Mouse (Mus musculus) forebrain, embryonic 11.5 days (tissue): Measurements from ENCODE around the gene Lsm7. TPM values are rescaled to one million over a fixed set of nuclear protein-coding genes. Genes with fewer than 3 reads are reported as not detected.
A peak's percentile ranks its signal among the peaks of the same experiment; 100 is the strongest.

Source experiments
- ATAC-seq: fragments of 200-750 bp; cut with Nextera tagmentation; replicated peaks from 2 replicates; pipeline ENCODE4 v1.8.0; 2017; ENCODE audit warnings: moderate TSS enrichment; ENCODE audit not compliant: low FRiP score
- DNase-seq: peaks from one replicate; pipeline ENCODE4 v3.0.0-alpha.2; 2017; ENCODE audit warnings: low spot score
- H3K27ac ChIP-seq: fragments of 300-500 bp; sonication (generic); 2 replicates; pipeline ENCODE4 v1.5.1; 2014; ENCODE audit warnings: low read depth, low read length
- H3K27me3 ChIP-seq: fragments of 300-500 bp; sonication (generic); 2 replicates; pipeline ENCODE4 v1.6.1; 2014; ENCODE audit warnings: mild to moderate bottlenecking, low read length, mixed read lengths; ENCODE audit not compliant: control insufficient read depth, insufficient read depth
- H3K36me3 ChIP-seq: fragments of 300-500 bp; sonication (generic); 2 replicates; pipeline ENCODE4 v1.6.1; 2014; ENCODE audit warnings: mild to moderate bottlenecking, low read length, moderate library complexity, mixed read lengths; ENCODE audit not compliant: control insufficient read depth, insufficient read depth
- H3K4me1 ChIP-seq: fragments of 300-500 bp; sonication (generic); replicated peaks from 2 replicates; pipeline ENCODE4 v1.6.1; 2014; ENCODE audit warnings: low read length, mixed read lengths; ENCODE audit not compliant: control insufficient read depth, insufficient read depth
- H3K4me2 ChIP-seq: fragments of 300-500 bp; sonication (generic); 2 replicates; pipeline ENCODE4 v1.6.1; 2014; ENCODE audit warnings: low read depth, mild to moderate bottlenecking, low read length, moderate library complexity, mixed read lengths; ENCODE audit not compliant: severe bottlenecking
- H3K4me3 ChIP-seq: fragments of 300-500 bp; sonication (generic); 2 replicates; pipeline ENCODE4 v1.5.1; 2014; ENCODE audit warnings: low read depth, low read length
- H3K9ac ChIP-seq: fragments of 300-500 bp; sonication (generic); 2 replicates; pipeline ENCODE4 v1.6.1; 2014; ENCODE audit warnings: low read length
- H3K9me3 ChIP-seq: fragments of 300-500 bp; sonication (generic); 2 replicates; pipeline ENCODE4 v1.6.1; 2016; ENCODE audit warnings: low read length, mixed read lengths; ENCODE audit not compliant: control insufficient read depth
- WGBS: fragments of 180-500 bp; shearing (Covaris S2); extraction: QIAGEN DNeasy Blood & Tissue Kit; methylation state at CpG from one replicate; pipeline ENCODE4 v1.1.7; 2014; 5-methylcytosine and 5-hydroxymethylcytosine counted together
- polyA plus RNA-seq: library from polyadenylated mRNA; unstranded; fragments of >200 nt; fragmentation: Nextera tagmentation; extraction: Ambion mirVana; gene quantifications from 2 replicates; pipeline ENCODE4 v1.2.1, GENCODE M21; 2014

The Lsm7 gene
- polyA plus RNA-seq, 1 experiment from 2014 or later = 308 TPM

DNA sequence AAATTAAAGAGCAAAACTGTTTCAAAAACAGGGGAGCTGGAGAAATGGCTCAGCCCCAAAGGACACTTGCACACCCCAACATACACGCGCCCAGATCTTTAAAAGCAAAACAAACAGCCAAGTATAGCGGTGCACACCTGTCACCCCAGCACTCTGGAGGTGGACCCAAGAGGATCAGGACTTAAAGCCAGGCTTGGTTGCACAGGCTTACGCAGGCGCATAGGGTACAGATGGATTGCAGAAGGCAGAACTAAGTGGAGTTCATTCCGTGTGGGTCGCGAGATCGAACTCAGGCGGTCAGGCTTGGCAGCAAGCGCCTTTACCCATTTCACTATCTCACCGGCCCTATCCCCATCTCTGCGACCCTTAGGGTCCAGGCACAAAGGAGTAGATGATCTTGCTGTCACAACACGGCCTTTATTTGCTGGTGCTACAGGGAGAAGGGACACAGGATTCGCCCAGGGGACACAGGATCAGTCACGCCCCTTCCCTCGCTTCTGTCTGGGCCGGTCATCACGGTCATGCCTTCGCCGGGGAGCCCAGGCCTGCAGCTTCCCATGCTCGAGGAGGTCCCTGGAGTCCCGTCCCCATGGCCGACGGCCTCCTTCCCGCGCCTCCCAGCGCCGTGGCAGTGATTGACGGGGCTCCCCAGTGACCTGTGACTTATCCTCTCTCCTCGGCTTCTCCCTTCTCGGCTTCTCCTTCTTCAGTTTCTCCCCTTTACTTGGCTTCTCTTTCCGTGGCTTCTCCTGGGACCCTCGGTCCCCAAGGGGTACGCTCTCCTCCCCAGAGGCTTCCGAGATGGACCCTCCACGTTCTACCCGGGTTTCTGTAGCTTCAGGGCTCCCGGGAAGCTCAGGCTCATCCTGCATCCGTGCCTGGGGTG is 46.7 kb downstream of the Lsm7 start:
- H3K9ac ChIP-seq = no peak overlapping the region; the same call in 1 of the 2 replicates
- H3K9me3 ChIP-seq = no peaks in the 10 kb centered on the region
- DNase-seq (no peak), ATAC-seq (no peak)
- H3K4me2 ChIP-seq = peak overlapping the region; percentile 34; the same call in 1 of the 2 replicates
- no peak overlapping the region for H3K4me3 ChIP-seq
- WGBS = 15% methylated on average over 39 of the region's 40 CpGs
- peaks cover 30% of the 10 kb centered on the region for H3K27me3 ChIP-seq
- peaks cover 3% of the 10 kb centered on the region for H3K36me3 ChIP-seq
- H3K4me1 ChIP-seq = peaks cover 23% of the 10 kb centered on the region
- no peak overlapping the region for H3K27ac ChIP-seq

- ATAC-seq (peak; percentile 82), DNase-seq (peak; percentile 84)
- H3K36me3 ChIP-seq = peaks cover 15% of the 10 kb centered on the region
- H3K27me3 ChIP-seq = peaks cover 30% of the 10 kb centered on the region
- 0 out of 2 replicates have a peak overlapping the region, but pooled peaks have one; percentile 25 for H3K27ac ChIP-seq
- H3K9ac ChIP-seq = peak overlapping the region; percentile 59
- WGBS = 2% methylated on average over 58 of the region's 58 CpGs
- peak overlapping the region; percentile 95 for H3K4me2 ChIP-seq
- H3K4me3 ChIP-seq = peak overlapping the region; percentile 42
- no peaks in the 10 kb centered on the region for H3K9me3 ChIP-seq
- peaks cover 23% of the 10 kb centered on the region for H3K4me1 ChIP-seq
Measured at GRCm38 (mm10) chr10:80807057-80807627, 47.9 kb downstream of the Lsm7 start.

GRCm38 (mm10) chr10:80806341-80807056 is 48.5 kb downstream of the Lsm7 start:
- peaks cover 15% of the 10 kb centered on the region for H3K36me3 ChIP-seq
- peak overlapping the region; percentile 42 for H3K4me3 ChIP-seq
- H3K4me2 ChIP-seq = peak overlapping the region; percentile 95
- peaks cover 30% of the 10 kb centered on the region for H3K27me3 ChIP-seq
- WGBS = 40% methylated on average over 34 of the region's 34 CpGs
- no peak for DNase-seq
- ATAC-seq = no peak; the same call in 1 of the 2 replicates
- H3K4me1 ChIP-seq = peaks cover 23% of the 10 kb centered on the region
- no peaks in the 10 kb centered on the region for H3K9me3 ChIP-seq
- H3K9ac ChIP-seq = peak overlapping the region; percentile 59
- no peak overlapping the region for H3K27ac ChIP-seq

- peaks cover 23% of the 10 kb centered on the region for H3K4me1 ChIP-seq
- H3K27me3 ChIP-seq = peaks cover 30% of the 10 kb centered on the region
- peak; percentile 44; the same call in 1 of the 2 replicates for ATAC-seq
Measured at GRCm38 (mm10) chr10:80805925-80806324, 49.1 kb downstream of the Lsm7 start.

DNA sequence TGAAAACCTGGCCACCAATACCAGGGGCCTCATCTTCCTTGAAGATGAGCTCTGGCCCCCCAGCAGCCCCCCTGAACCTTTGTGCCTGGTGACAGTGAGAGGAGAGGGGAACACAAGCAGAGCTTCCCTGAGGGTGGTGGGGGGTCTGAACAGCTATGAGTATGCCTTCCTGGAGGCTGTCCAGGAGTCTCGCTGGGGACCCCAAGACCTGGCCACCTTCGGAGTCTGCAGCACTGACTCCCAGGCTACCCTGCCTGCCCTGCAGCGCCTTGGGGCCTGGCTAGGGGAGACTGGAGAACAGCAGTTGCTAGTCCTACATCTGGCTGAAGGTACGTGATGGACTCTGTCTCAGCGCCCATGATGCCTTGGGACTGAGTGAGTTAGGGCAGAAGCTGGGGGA is 49.7 kb downstream of the Lsm7 start:
- no peak overlapping the region for H3K27ac ChIP-seq
- DNase-seq = no peak
- WGBS = 83% methylated on average over 5 of the region's 5 CpGs
- no peak overlapping the region for H3K9ac ChIP-seq
- H3K4me3 ChIP-seq = no peak overlapping the region
- H3K27me3 ChIP-seq = peaks cover 26% of the 10 kb centered on the region
- ATAC-seq = no peak
- H3K9me3 ChIP-seq = no peaks in the 10 kb centered on the region
- H3K36me3 ChIP-seq = peaks cover 15% of the 10 kb centered on the region
- peaks cover 23% of the 10 kb centered on the region for H3K4me1 ChIP-seq
- H3K4me2 ChIP-seq = no peak overlapping the region

More at GRCm38 (mm10) chr10:80805925-80806324, 49.1 kb downstream of the Lsm7 start:
- no peak overlapping the region for H3K9ac ChIP-seq
- WGBS = 11% methylated on average over 3 of the region's 3 CpGs
- no peak overlapping the region for H3K4me2 ChIP-seq
- no peak overlapping the region for H3K4me3 ChIP-seq
- peaks cover 15% of the 10 kb centered on the region for H3K36me3 ChIP-seq
- no peaks in the 10 kb centered on the region for H3K9me3 ChIP-seq
- no peak overlapping the region for H3K27ac ChIP-seq
- DNase-seq = peak; percentile 89

GRCm38 (mm10) chr10:80804916-80805315 is 50.1 kb downstream of the Lsm7 start, which contains the start of gene Amh:
Amh (plus strand) TSS chr10:80805243.
- Histone ChIP-seq H3K9ac (no peak within 1 kb of the TSS), H3K36me3 (peaks cover 15% of the 10 kb centered on the region), H3K4me2 (no peak within 1 kb of the TSS), H3K9me3 (no peaks in the 10 kb centered on the region), H3K27me3 (peaks cover 24% of the 10 kb centered on the region), H3K27ac (no peak within 1 kb of the TSS), H3K4me3 (no peak within 1 kb of the TSS), H3K4me1 (peaks cover 25% of the 10 kb centered on the region)
- WGBS = 69% methylated on average over 6 of the region's 6 CpGs
- no peak for ATAC-seq
- DNase-seq = no peak

DNA sequence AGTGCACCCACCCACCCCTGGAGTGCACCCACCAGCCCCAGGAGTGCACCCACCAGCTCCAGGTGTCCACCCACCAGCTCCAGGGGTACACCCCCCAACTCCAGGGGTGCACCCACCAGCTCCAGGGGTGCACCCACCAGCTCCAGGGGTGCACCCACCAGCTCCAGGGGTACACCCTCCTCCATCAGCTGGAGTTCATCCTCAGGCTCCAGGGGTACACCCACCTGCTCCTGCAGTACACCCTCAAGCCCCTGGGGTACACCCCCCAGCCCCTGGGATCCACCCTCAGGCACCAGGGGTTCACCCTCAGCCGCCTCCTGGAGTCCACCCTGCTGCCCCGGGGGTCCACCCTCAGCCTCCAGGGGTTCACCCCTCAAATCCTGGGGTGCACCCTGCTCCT is 50.7 kb downstream of the Lsm7 start:
- peaks cover 29% of the 10 kb centered on the region for H3K4me1 ChIP-seq
- no peak overlapping the region for H3K4me2 ChIP-seq
- WGBS = 100% methylated on average over 2 of the region's 2 CpGs
- no peaks in the 10 kb centered on the region for H3K9me3 ChIP-seq
- H3K27ac ChIP-seq = no peak overlapping the region
- DNase-seq = no peak
- no peak overlapping the region for H3K9ac ChIP-seq
- H3K4me3 ChIP-seq = no peak overlapping the region
- peaks cover 15% of the 10 kb centered on the region for H3K36me3 ChIP-seq
- no peak for ATAC-seq
- H3K27me3 ChIP-seq = peaks cover 21% of the 10 kb centered on the region

- Histone ChIP-seq H3K4me3 (no peak overlapping the region), H3K27me3 (peaks cover 7% of the 10 kb centered on the region), H3K27ac (no peak overlapping the region), H3K4me2 (no peak overlapping the region), H3K9ac (no peak overlapping the region), H3K36me3 (peaks cover 15% of the 10 kb centered on the region), H3K4me1 (peaks cover 19% of the 10 kb centered on the region), H3K9me3 (no peaks in the 10 kb centered on the region)
- WGBS = 93% methylated on average over 3 of the region's 3 CpGs
- DNase-seq (no peak), ATAC-seq (no peak)
Measured at GRCm38 (mm10) chr10:80802996-80803395, 52.0 kb downstream of the Lsm7 start.
